Mouse (Mus musculus) neural tube, embryonic 12.5 days (tissue): ENCODE data around the gene Mtrf1. TPM values are rescaled to one million over a fixed set of nuclear protein-coding genes. Genes with fewer than 3 reads are reported as not detected.

Experiments
- ATAC-seq: fragments of 200-750 bp; cut with Nextera tagmentation; 2 replicates; pipeline ENCODE4 v1.8.0; 2017; ENCODE audit warnings: low read depth, mild to moderate bottlenecking, moderate TSS enrichment, moderate library complexity; ENCODE audit not compliant: low FRiP score
- H3K27ac ChIP-seq: fragments of 300-500 bp; sonication (generic); 2 replicates; pipeline ENCODE4 v1.5.1; 2016
- H3K27me3 ChIP-seq: fragments of 300-500 bp; sonication (generic); replicated peaks from 2 replicates; pipeline ENCODE4 v1.6.1; 2016; ENCODE audit warnings: mild to moderate bottlenecking
- H3K36me3 ChIP-seq: fragments of 300-500 bp; sonication (generic); 2 replicates; pipeline ENCODE4 v1.6.1; 2016; ENCODE audit warnings: mild to moderate bottlenecking
- H3K4me1 ChIP-seq: fragments of 300-500 bp; sonication (generic); 2 replicates; pipeline ENCODE4 v1.6.1; 2016
- H3K4me2 ChIP-seq: fragments of 300-500 bp; sonication (generic); replicated peaks from 2 replicates; pipeline ENCODE4 v1.6.1; 2016; ENCODE audit warnings: mild to moderate bottlenecking
- H3K4me3 ChIP-seq: fragments of 300-500 bp; sonication (generic); 2 replicates; pipeline ENCODE4 v1.5.1; 2016
- H3K9ac ChIP-seq: fragments of 300-500 bp; sonication (generic); 2 replicates; pipeline ENCODE4 v1.6.1; 2016; ENCODE audit warnings: mild to moderate bottlenecking
- H3K9me3 ChIP-seq: fragments of 300-500 bp; sonication (generic); 2 replicates; pipeline ENCODE4 v1.6.1; 2016; ENCODE audit warnings: mild to moderate bottlenecking
- WGBS: fragments of 180-500 bp; shearing (Covaris S2); methylation state at CpG from one replicate; pipeline ENCODE4 v1.1.7; 2016; 5-methylcytosine and 5-hydroxymethylcytosine counted together
- polyA plus RNA-seq: library from polyadenylated mRNA; unstranded; fragments of >200 nt; fragmentation: Nextera tagmentation; extraction: Ambion mirVana; gene quantifications from 2 replicates; pipeline ENCODE4 v1.2.1, GENCODE M21; 2016

Gene Mtrf1
- polyA plus RNA-seq, 1 experiment from 2014 or later = 12.0 TPM

- Histone ChIP-seq H3K9ac (no peak overlapping the region), H3K4me3 (no peak overlapping the region), H3K9me3 (no peaks in the 10 kb centered on the region), H3K27ac (no peak overlapping the region), H3K27me3 (no peaks in the 10 kb centered on the region), H3K4me1 (no peaks in the 10 kb centered on the region), H3K4me2 (no peak overlapping the region), H3K36me3 (peaks cover 39% of the 10 kb centered on the region)
- no peak for ATAC-seq
- 90% methylated on average over 1 of the region's 1 CpGs for WGBS
Measured at GRCm38 (mm10) chr14:79460401-79460800, 62.8 kb downstream of the Mtrf1 start.

DNA sequence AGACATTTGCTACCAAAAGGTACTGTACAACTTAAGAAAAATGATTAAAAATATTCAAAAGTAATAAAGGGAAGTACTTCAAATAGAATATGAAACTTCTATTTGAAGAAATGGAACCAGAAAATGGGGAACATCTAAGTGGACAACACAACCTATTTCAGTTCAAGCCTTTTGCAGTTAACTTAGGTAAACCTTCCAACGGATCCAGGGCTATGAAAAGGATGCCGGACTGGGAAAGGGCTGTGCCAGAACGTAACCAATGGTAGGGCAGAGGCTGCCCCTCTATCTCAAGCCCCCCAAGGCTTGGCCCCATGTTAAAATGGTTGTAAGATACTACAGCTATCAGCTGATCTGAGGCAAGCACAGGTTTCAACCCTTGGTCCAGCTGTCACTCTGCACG, 63.4 kb downstream of the Mtrf1 start:
- 96% methylated on average over 4 of the region's 4 CpGs for WGBS
- H3K9ac ChIP-seq = no peak overlapping the region
- no peak overlapping the region for H3K4me3 ChIP-seq
- no peaks in the 10 kb centered on the region for H3K27me3 ChIP-seq
- no peak for ATAC-seq
- no peak overlapping the region for H3K27ac ChIP-seq
- no peaks in the 10 kb centered on the region for H3K9me3 ChIP-seq
- H3K4me1 ChIP-seq = no peaks in the 10 kb centered on the region
- no peak overlapping the region for H3K4me2 ChIP-seq
- peaks cover 43% of the 10 kb centered on the region for H3K36me3 ChIP-seq

DNA sequence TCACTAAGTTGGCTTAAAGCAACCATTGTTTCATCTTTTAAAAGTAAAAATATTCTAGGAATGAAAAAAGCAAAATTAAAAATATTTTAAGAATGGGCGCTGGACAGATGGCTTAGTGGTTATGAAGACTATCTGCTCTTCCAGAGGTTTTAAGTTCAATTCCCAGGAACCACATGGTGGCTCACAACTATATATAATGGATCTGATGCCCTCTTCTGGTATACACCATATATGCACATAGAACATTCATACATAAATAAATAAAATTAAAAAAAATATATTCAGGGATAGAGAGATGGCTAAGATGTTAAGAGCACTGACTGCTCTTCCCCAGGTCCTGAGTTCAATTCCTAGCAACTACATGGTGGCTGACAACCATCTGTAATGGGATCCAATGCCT, 68.1 kb downstream of the Mtrf1 start:
- Histone ChIP-seq H3K4me2 (no peak overlapping the region), H3K27ac (no peak overlapping the region), H3K27me3 (no peaks in the 10 kb centered on the region), H3K9me3 (no peaks in the 10 kb centered on the region), H3K4me3 (no peak overlapping the region), H3K9ac (no peak overlapping the region), H3K36me3 (peaks cover 74% of the 10 kb centered on the region), H3K4me1 (no peaks in the 10 kb centered on the region)
- no peak for ATAC-seq
- WGBS = 90% methylated on average over 1 of the region's 1 CpGs

DNA sequence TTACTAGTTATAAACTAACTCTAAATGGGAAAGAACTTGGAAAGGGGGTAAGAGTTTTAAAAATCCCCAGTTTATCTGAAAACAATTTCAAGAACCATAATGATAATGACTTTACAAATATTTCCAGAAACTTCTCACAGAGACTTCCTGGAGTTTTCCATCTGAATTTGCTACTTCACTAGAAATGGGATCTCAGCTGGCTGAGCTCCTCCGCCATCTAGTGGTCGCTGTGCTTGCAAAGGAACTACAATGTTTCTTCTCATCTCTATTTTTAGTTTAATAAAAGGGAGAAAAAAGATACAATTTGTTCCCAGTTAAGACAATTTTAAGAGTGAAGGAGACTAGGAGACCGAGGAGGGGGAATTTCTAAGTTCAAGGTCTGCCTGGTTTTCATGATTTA, 70.0 kb downstream of the Mtrf1 start:
- 36% methylated on average over 3 of the region's 3 CpGs for WGBS
- H3K9me3 ChIP-seq = no peaks in the 10 kb centered on the region
- H3K9ac ChIP-seq = no peak overlapping the region
- H3K27ac ChIP-seq = no peak overlapping the region
- H3K4me2 ChIP-seq = no peak overlapping the region
- H3K27me3 ChIP-seq = no peaks in the 10 kb centered on the region
- H3K36me3 ChIP-seq = peaks cover 73% of the 10 kb centered on the region
- no peaks in the 10 kb centered on the region for H3K4me1 ChIP-seq
- H3K4me3 ChIP-seq = no peak overlapping the region
- no peak for ATAC-seq

Other genes with a start within 250 kb of the Mtrf1 start
- gene Zfp957, start 150.4 kb upstream of the Mtrf1 start, polyA plus RNA-seq = not detected in 2 replicates
- gene Rgcc, start 96.1 kb upstream of the Mtrf1 start, polyA plus RNA-seq = 55.8 and 69.6 TPM in 2 replicates
- gene Naa16, start 7.0 kb upstream of the Mtrf1 start, polyA plus RNA-seq = 31.6 and 31.7 TPM in 2 replicates
- gene Kbtbd7, start 28.7 kb downstream of the Mtrf1 start, polyA plus RNA-seq = 17.7 and 20.5 TPM in 2 replicates
- gene Kbtbd6, start 54.1 kb downstream of the Mtrf1 start, polyA plus RNA-seq = 2.9 and 4.2 TPM in 2 replicates
- 8.0 TPM in 2 replicates for gene Elf1, start 83.4 kb downstream of the Mtrf1 start, polyA plus RNA-seq
- gene Wbp4, start 83.7 kb downstream of the Mtrf1 start, polyA plus RNA-seq = 49.4 and 53.3 TPM in 2 replicates
- gene Sugt1, start 189.9 kb downstream of the Mtrf1 start, polyA plus RNA-seq = 118 and 127 TPM in 2 replicates